Mouse (Mus musculus): ENCODE results near the gene Ecm1. TPM values are rescaled to one million over a fixed set of nuclear protein-coding genes. Genes with fewer than 3 reads are reported as not detected.

Gene Ecm1
- polyA plus RNA-seq, 1 experiment from 2014 or later: 11.1 TPM

DNA sequence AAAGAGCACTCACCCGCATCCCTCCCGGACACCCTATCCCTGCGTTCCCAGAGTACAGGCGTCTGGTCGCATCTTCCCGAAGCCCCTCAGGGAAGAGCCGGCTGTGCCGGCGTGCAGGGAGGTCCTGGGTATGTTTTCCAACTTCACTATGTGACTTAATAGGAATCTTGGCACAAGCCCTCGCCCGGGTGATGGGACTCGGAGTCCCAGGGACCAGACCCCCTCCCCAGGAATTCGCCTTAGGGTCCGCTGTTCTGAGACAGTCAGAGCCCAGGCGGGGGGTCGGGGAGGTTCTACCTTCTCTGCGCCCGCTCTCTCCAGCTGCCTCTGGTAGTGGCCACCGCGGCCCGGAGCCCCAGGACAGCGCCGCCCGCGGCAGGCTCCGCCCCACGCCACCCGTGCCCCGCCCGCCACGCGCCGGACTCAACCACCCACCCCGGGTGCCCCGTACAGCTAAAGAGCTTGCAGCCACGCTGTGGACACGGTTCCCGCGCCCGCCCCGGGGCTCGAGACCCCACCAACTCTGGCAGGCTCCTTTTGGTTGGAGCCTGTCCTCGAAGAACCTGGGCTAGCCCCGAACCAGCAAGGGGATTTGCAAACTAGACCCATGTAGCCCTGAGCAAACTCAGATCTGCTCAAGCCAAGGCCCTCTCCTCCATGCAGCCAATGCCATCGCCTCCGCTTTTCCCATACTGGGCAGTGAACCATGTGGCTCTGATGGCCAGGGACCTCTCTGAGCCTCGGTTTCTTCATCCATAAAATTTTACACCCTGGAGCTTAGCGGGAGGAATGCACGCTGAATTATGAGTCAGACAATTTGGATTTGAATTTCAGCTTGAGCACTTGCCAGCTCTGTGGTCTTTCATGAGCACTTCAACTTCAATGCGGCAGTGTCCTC, 51.6 kb downstream of the Ecm1 start, which contains the start of gene Adamtsl4:
TSS of gene Adamtsl4 (minus strand) at position 394 of the 898 bp plus-strand sequence.
- H3K36me3 ChIP-seq (replicated peaks; ENCODE audit: control insufficient read depth, insufficient read depth): no peaks in the 10 kb centered on the region
- peak within 1 kb of the TSS; percentile 35 for H3K4me3 ChIP-seq (replicated peaks; ENCODE audit: low read length)
- no peaks in the 10 kb centered on the region for H3K27me3 ChIP-seq (ENCODE audit: control insufficient read depth, insufficient read depth, low read length)
- H3K9me3 ChIP-seq (ENCODE audit: control insufficient read depth, low read length): no peaks in the 10 kb centered on the region
- peak within 1 kb of the TSS; percentile 77 for H3K4me2 ChIP-seq (replicated peaks)
- no peak within 1 kb of the TSS for H3K27ac ChIP-seq
- peak within 1 kb of the TSS; percentile 42 for H3K9ac ChIP-seq
- WGBS: 4% methylated on average over 50 of the region's 50 CpGs
- peaks cover 13% of the 10 kb centered on the region for H3K4me1 ChIP-seq (replicated peaks; ENCODE audit: control insufficient read depth, insufficient read depth, low read length)
- ATAC-seq (ENCODE audit: low FRiP score): peak; percentile 62; the same call in 1 of the 2 replicates
- peak; percentile 37 for DNase-seq (ENCODE audit: low spot score)

DNA sequence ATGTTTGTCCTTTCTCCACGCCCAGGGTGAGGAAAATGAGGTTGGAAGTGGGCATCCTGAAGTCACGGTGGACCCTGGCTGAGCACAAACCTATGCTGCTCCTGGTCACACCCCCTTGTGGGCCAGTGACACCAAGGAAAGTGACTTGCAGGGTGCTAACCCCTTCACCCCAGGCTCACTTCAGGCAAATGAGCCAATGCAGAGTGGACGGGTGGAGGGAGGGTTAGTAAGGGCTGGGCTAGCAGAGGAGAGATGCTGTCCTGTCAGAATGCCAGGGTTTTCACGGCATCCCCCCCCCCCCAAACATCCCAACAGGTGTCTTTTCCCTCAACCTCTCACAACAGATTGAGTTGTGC, 52.2 kb downstream of the Ecm1 start:
- Histone ChIP-seq H3K27ac (no peak overlapping the region), H3K9ac (peak overlapping the region; percentile 42; the same call in 1 of the 2 replicates), H3K4me2 (replicated peaks) (peak overlapping the region; percentile 77), H3K4me1 (replicated peaks; ENCODE audit: control insufficient read depth, insufficient read depth, low read length) (peaks cover 13% of the 10 kb centered on the region), H3K9me3 (ENCODE audit: control insufficient read depth, low read length) (no peaks in the 10 kb centered on the region), H3K27me3 (ENCODE audit: control insufficient read depth, insufficient read depth, low read length) (no peaks in the 10 kb centered on the region), H3K36me3 (replicated peaks; ENCODE audit: control insufficient read depth, insufficient read depth) (no peaks in the 10 kb centered on the region), H3K4me3 (replicated peaks; ENCODE audit: low read length) (peak overlapping the region; percentile 35)
- WGBS: 13% methylated on average over 4 of the region's 4 CpGs
- ATAC-seq (ENCODE audit: low FRiP score) (no peak), DNase-seq (ENCODE audit: low spot score) (no peak)

DNA sequence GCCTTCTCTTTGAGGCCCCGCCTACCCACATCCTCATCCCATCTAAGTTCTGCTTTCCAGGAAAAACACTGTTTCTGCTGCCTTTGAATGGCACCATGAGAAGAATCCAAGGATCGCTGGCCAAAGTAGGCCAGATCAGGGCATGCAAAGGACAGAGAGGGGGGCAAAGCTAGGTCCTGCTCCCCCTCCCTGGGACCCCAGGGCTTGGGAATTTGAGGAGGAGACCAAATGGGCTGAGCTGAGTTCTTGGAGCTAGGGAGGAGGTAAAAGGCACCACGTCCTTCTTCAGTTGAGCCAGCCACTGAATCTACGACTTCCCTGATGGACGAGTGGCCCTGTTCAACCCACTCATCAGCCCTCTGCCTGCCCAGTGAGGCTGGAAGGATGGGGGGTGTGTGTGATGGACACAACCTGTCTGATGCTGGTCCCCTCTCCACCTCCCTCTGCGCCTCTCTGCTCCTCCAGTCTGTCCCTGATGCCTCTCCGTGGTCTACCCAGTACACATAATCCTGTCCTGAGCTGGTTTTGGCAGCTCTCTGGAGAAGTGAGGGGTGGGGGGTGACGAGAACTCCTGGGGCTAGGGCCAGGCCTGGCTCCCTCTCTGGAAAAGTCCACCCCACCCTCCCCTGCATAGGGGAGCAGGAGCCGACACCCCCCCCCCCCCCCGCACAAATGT, 52.7 kb downstream of the Ecm1 start:
- Histone ChIP-seq H3K9ac (no peak overlapping the region), H3K4me2 (replicated peaks) (no peak overlapping the region), H3K27me3 (ENCODE audit: control insufficient read depth, insufficient read depth, low read length) (no peaks in the 10 kb centered on the region), H3K9me3 (ENCODE audit: control insufficient read depth, low read length) (no peaks in the 10 kb centered on the region), H3K36me3 (replicated peaks; ENCODE audit: control insufficient read depth, insufficient read depth) (no peaks in the 10 kb centered on the region), H3K27ac (no peak overlapping the region), H3K4me1 (replicated peaks; ENCODE audit: control insufficient read depth, insufficient read depth, low read length) (peaks cover 13% of the 10 kb centered on the region), H3K4me3 (replicated peaks; ENCODE audit: low read length) (no peak overlapping the region)
- ATAC-seq (ENCODE audit: low FRiP score) (0 out of 2 replicates have a peak, but pooled peaks have one; percentile 7), DNase-seq (ENCODE audit: low spot score) (no peak)
- 54% methylated on average over 8 of the region's 10 CpGs for WGBS

DNA sequence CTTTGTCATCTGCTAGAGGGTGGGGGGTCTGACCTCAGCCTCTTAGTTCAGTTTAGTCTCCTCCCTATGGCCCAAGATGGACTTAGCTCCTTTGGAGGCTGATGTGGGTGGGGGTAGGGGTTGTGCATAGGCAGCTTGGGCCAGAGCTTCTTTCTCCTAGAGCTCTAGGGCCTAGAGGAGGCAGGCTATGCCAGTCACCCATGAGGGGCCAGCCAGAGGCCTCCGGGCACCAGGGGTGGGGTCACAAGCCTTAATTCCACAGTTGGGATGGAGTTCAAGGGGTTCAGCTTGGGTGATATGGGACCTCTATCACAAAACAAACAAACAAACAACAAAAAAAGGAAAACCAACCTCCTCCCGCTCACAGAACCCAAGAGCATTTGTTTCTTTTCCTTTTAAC, 53.7 kb downstream of the Ecm1 start:
- Histone ChIP-seq H3K9me3 (ENCODE audit: control insufficient read depth, low read length) (no peaks in the 10 kb centered on the region), H3K4me2 (replicated peaks) (no peak overlapping the region), H3K4me1 (replicated peaks; ENCODE audit: control insufficient read depth, insufficient read depth, low read length) (peaks cover 13% of the 10 kb centered on the region), H3K9ac (no peak overlapping the region), H3K27ac (no peak overlapping the region), H3K36me3 (replicated peaks; ENCODE audit: control insufficient read depth, insufficient read depth) (no peaks in the 10 kb centered on the region), H3K27me3 (ENCODE audit: control insufficient read depth, insufficient read depth, low read length) (no peaks in the 10 kb centered on the region), H3K4me3 (replicated peaks; ENCODE audit: low read length) (no peak overlapping the region)
- DNase-seq (ENCODE audit: low spot score) (no peak), ATAC-seq (ENCODE audit: low FRiP score) (no peak)
- 76% methylated on average over 2 of the region's 2 CpGs for WGBS

DNA sequence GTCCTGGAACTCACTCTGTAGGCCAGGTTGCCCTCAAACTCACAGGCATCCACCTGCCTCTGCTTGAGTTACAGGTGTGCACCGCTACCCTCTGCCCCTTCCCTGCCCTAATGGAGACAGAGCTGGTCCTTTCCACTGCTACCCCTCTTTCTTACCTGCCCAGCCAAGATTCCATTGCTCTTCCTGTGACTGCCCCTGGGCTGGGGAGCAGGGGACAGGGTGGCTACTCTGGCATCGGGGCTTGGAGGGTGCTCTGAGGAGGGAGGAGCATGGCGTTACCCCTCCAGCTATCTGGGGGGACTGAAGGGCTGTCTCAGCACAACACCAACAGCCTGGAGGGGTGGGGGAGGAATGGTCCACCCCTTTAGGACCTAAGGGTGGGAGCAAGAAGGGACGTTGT, 54.1 kb downstream of the Ecm1 start:
- Histone ChIP-seq H3K36me3 (replicated peaks; ENCODE audit: control insufficient read depth, insufficient read depth) (no peaks in the 10 kb centered on the region), H3K4me2 (replicated peaks) (no peak overlapping the region), H3K27ac (no peak overlapping the region), H3K4me3 (replicated peaks; ENCODE audit: low read length) (no peak overlapping the region), H3K9ac (no peak overlapping the region), H3K9me3 (ENCODE audit: control insufficient read depth, low read length) (no peaks in the 10 kb centered on the region), H3K4me1 (replicated peaks; ENCODE audit: control insufficient read depth, insufficient read depth, low read length) (peaks cover 13% of the 10 kb centered on the region), H3K27me3 (ENCODE audit: control insufficient read depth, insufficient read depth, low read length) (no peaks in the 10 kb centered on the region)
- no peak for ATAC-seq (ENCODE audit: low FRiP score)
- DNase-seq (ENCODE audit: low spot score): no peak
- 91% methylated on average over 4 of the region's 4 CpGs for WGBS

DNA sequence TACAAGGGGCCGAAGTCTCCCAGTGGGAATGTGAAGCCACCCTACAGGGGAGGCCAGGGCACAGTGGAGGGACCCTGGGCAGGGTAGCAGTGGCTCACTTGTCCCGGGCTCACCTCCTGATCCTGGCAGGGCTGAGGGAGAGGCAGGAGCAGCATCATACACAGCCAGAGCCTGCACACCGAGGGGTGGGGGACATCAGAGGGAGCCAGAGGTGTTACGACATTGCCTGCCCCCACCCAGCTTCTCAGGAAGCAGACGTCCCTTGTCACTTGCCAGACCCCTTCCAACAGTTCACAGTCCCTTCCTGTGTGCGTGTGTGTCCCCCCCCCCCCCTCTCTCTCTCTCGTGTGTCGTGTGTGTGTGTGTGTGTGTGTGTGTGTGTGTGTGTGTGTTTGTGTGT, 54.5 kb downstream of the Ecm1 start:
- Histone ChIP-seq H3K9ac (no peak overlapping the region), H3K4me3 (replicated peaks; ENCODE audit: low read length) (no peak overlapping the region), H3K36me3 (replicated peaks; ENCODE audit: control insufficient read depth, insufficient read depth) (no peaks in the 10 kb centered on the region), H3K4me1 (replicated peaks; ENCODE audit: control insufficient read depth, insufficient read depth, low read length) (peaks cover 13% of the 10 kb centered on the region), H3K27me3 (ENCODE audit: control insufficient read depth, insufficient read depth, low read length) (no peaks in the 10 kb centered on the region), H3K4me2 (replicated peaks) (no peak overlapping the region), H3K27ac (no peak overlapping the region), H3K9me3 (ENCODE audit: control insufficient read depth, low read length) (no peaks in the 10 kb centered on the region)
- 77% methylated on average over 6 of the region's 8 CpGs for WGBS
- DNase-seq (ENCODE audit: low spot score) (no peak), ATAC-seq (ENCODE audit: low FRiP score) (no peak)

Small RNAs within 50 kb of the gene (microRNA-seq; reads per million reads assigned to microRNA genes)
- not detected for gene Mir7014

Other genes with a start within 250 kb of the Ecm1 start
- 9.1 and 11.5 TPM in 2 replicates for gene Ctsk, start 240.3 kb downstream of the Ecm1 start, polyA plus RNA-seq (2014; fragmentation: Nextera tagmentation; extraction: Ambion mirVana)
- 16.3 and 17.7 TPM in 2 replicates for gene Ctss, start 212.8 kb downstream of the Ecm1 start, polyA plus RNA-seq (2014; fragmentation: Nextera tagmentation; extraction: Ambion mirVana)
- gene Hormad1, start 179.9 kb downstream of the Ecm1 start, polyA plus RNA-seq (2014; fragmentation: Nextera tagmentation; extraction: Ambion mirVana): not detected in 2 replicates
- 30.9 and 34.6 TPM in 2 replicates for gene Golph3l, start 150.6 kb downstream of the Ecm1 start, polyA plus RNA-seq (2014; fragmentation: Nextera tagmentation; extraction: Ambion mirVana)
- gene Ensa, start 114.6 kb downstream of the Ecm1 start, polyA plus RNA-seq (2014; fragmentation: Nextera tagmentation; extraction: Ambion mirVana): 95.1 and 102 TPM in 2 replicates
- gene Mcl1, start 80.8 kb downstream of the Ecm1 start, polyA plus RNA-seq (2014; fragmentation: Nextera tagmentation; extraction: Ambion mirVana): 60.3 and 72.3 TPM in 2 replicates
- gene Adamtsl4, start 51.7 kb downstream of the Ecm1 start, polyA plus RNA-seq (2014; fragmentation: Nextera tagmentation; extraction: Ambion mirVana): 0.35 and 1.3 TPM in 2 replicates
- 43.2 and 49.0 TPM in 2 replicates for gene Tars2, start 20.6 kb upstream of the Ecm1 start, polyA plus RNA-seq (2014; fragmentation: Nextera tagmentation; extraction: Ambion mirVana)
- gene Rprd2, start 79.3 kb upstream of the Ecm1 start, polyA plus RNA-seq (2014; fragmentation: Nextera tagmentation; extraction: Ambion mirVana): 20.8 and 21.2 TPM in 2 replicates
- 33.5 and 35.7 TPM in 2 replicates for gene Prpf3, start 116.3 kb upstream of the Ecm1 start, polyA plus RNA-seq (2014; fragmentation: Nextera tagmentation; extraction: Ambion mirVana)
- gene Mrps21, start 131.9 kb upstream of the Ecm1 start, polyA plus RNA-seq (2014; fragmentation: Nextera tagmentation; extraction: Ambion mirVana): 254 and 293 TPM in 2 replicates
- gene Ciart, start 142.7 kb upstream of the Ecm1 start, polyA plus RNA-seq (2014; fragmentation: Nextera tagmentation; extraction: Ambion mirVana): 2.4 and 2.7 TPM in 2 replicates
- 16.1 and 26.2 TPM in 2 replicates for gene BC028528, start 152.4 kb upstream of the Ecm1 start, polyA plus RNA-seq (2014; fragmentation: Nextera tagmentation; extraction: Ambion mirVana)
- 34.9 and 38.6 TPM in 2 replicates for gene Aph1a, start 154.4 kb upstream of the Ecm1 start, polyA plus RNA-seq (2014; fragmentation: Nextera tagmentation; extraction: Ambion mirVana)
- gene Car14, start 165.1 kb upstream of the Ecm1 start, polyA plus RNA-seq (2014; fragmentation: Nextera tagmentation; extraction: Ambion mirVana): 12.1 and 13.0 TPM in 2 replicates
- gene Anp32e, start 189.7 kb upstream of the Ecm1 start, polyA plus RNA-seq (2014; fragmentation: Nextera tagmentation; extraction: Ambion mirVana): 37.1 and 37.5 TPM in 2 replicates

Data from hindbrain, embryonic 14.5 days (tissue).